ENCODE assay signal across 8 mouse cellular contexts in the genomic region with DNA sequence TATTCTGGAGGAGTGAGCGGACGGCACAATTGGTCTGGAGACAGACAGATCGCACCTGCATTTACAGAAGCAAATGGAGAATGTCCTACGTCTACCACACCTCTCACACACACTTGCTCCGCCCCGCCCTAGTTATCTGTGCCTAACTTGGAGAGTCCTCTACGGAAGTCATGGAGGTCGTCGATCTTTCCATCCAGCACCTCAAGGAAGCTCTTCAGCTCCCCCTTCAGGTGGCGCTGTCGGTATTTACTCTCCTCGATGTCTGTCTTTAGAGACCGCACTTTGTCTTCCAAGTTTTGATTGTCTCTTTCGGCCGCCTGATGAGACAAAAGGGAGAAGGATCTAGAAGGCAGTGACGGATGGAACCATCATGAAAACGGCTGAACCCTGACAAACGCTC. TPM values are rescaled to one million over a fixed set of nuclear protein-coding genes. Genes with fewer than 3 reads are reported as not detected.
DNase-seq lines count a peak whose midpoint lies in the region.

No protein-coding gene starts in this region.

- DNase-seq in cerebellum, postnatal 10 days = peak; percentile 59 to 63
- DNase-seq in cerebellum, adult 11-12 months = no peak
- peak; percentile 34 for DNase-seq in left cerebral cortex, postnatal 4 days
- DNase-seq in left cerebral cortex, adult 8-10 months (ENCODE audit: low spot score in 2 of 2) = no peak
- DNase-seq in embryo, embryonic 11 days = peak; percentile 36
- peak; percentile 12 to 26 for DNase-seq in lung, postnatal 4 days
- no peak for DNase-seq in layer of hippocampus, adult 9-10 months (ENCODE audit: low spot score)
- no peak for DNase-seq in right cerebral cortex, postnatal 25 days

- intact Hi-C loops in left cerebral cortex, postnatal 4 days (cut with DNase I) = no loop called here

RNA-seq across cellular contexts. Expression of a gene that starts 39.1 kb away (rescaled TPM):
- total RNA-seq in left cerebral cortex, postnatal 4 days (2021) = 10 to 100 TPM; 14.5 to 15.9 TPM
- 10 to 100 TPM; 13.9 to 21.3 (median 18.9) TPM for total RNA-seq in left cerebral cortex, adult 8-10 months (2022)

RNA-seq across cellular contexts. Expression of a gene that starts 43.4 kb away (rescaled TPM):
- total RNA-seq in left cerebral cortex, postnatal 4 days (2021) = under 1 TPM in 1 of 2 experiments, not detected in 1; 0.08 TPM
- total RNA-seq in left cerebral cortex, adult 8-10 months (2022) = under 1 TPM; 0.19 to 0.57 (median 0.26) TPM

Comparison
In these comparisons a context has a peak if more than half of its experiments do, and no peak if none do; other contexts are left out.
1. DNase-seq: peak in cerebellum, postnatal 10 days (2 of 2), left cerebral cortex, postnatal 4 days (single experiment), embryo, embryonic 11 days (single experiment) and lung, postnatal 4 days (2 of 2); none in cerebellum, adult 11-12 months (single experiment), left cerebral cortex, adult 8-10 months (0 of 2), layer of hippocampus, adult 9-10 months (single experiment) and right cerebral cortex, postnatal 25 days (single experiment).